Comparison of ENCODE assay signal across 10 mouse cellular contexts in genomic region chr4:21679624-21680480, GRCm38 (mm10). TPM values are rescaled to one million over a fixed set of nuclear protein-coding genes. Genes with fewer than 3 reads are reported as not detected.
DNase-seq lines count a peak whose midpoint lies in the region; ATAC-seq lines count a peak whose summit lies in the region.
"Had no signal": no experiment of that assay in that cellular context is flagged by ENCODE, and none has a peak within 500 bp of the region (broad histone marks: within the 10 kb centered on the region; RNA-seq: fewer than 3 reads in every experiment).

No protein-coding gene starts in this region.

- no peak overlapping the region for H3K27ac ChIP-seq in lung, embryonic 15.5 days
- H3K27ac ChIP-seq in forebrain, embryonic 15.5 days (replicated peaks), result no peak overlapping the region
- H3K27ac ChIP-seq in liver, embryonic 13.5 days, result no peak overlapping the region
- H3K27ac ChIP-seq in stomach, embryonic 15.5 days, result no peak overlapping the region

- H3K4me1 ChIP-seq in lung, embryonic 15.5 days, result peaks cover 13% of the 10 kb centered on the region
- H3K4me1 ChIP-seq in forebrain, embryonic 15.5 days, result peaks cover 17% of the 10 kb centered on the region
- peaks cover 12% of the 10 kb centered on the region for H3K4me1 ChIP-seq in liver, embryonic 13.5 days (replicated peaks)
- peaks cover 18% of the 10 kb centered on the region for H3K4me1 ChIP-seq in stomach, embryonic 15.5 days

- ATAC-seq in lung, embryonic 15.5 days (ENCODE audit: borderline replicate concordance, extremely low read depth, low FRiP score, low TSS enrichment), result 0 out of 2 replicates have a peak, but pooled peaks have one; percentile 37
- peak; percentile 42 for ATAC-seq in forebrain, embryonic 15.5 days (replicated peaks)
- no peak for ATAC-seq in liver, embryonic 13.5 days (ENCODE audit: low read depth)
- ATAC-seq in stomach, embryonic 15.5 days (ENCODE audit: insufficient read depth, low FRiP score, low read depth), result no peak

- H3K27me3 ChIP-seq in lung, embryonic 15.5 days, result peaks cover 100% of the 10 kb centered on the region
- H3K27me3 ChIP-seq in forebrain, embryonic 15.5 days, result peaks cover 97% of the 10 kb centered on the region
- peaks cover 98% of the 10 kb centered on the region for H3K27me3 ChIP-seq in liver, embryonic 13.5 days
- peaks cover 85% of the 10 kb centered on the region for H3K27me3 ChIP-seq in stomach, embryonic 15.5 days (replicated peaks)

- peak overlapping the region; percentile 40 for H3K4me3 ChIP-seq in lung, embryonic 15.5 days
- peak overlapping the region; percentile 33 for H3K4me3 ChIP-seq in forebrain, embryonic 15.5 days
- H3K4me3 ChIP-seq in liver, embryonic 13.5 days (replicated peaks), result peak overlapping the region; percentile 50
- H3K4me3 ChIP-seq in stomach, embryonic 15.5 days (replicated peaks), result peak overlapping the region; percentile 46

- no peaks in the 10 kb centered on the region for H3K9me3 ChIP-seq in lung, embryonic 15.5 days
- H3K9me3 ChIP-seq in forebrain, embryonic 15.5 days, result no peaks in the 10 kb centered on the region
- H3K9me3 ChIP-seq in liver, embryonic 13.5 days (replicated peaks), result no peaks in the 10 kb centered on the region
- no peaks in the 10 kb centered on the region for H3K9me3 ChIP-seq in stomach, embryonic 15.5 days

- no peak for DNase-seq in lung, postnatal 10 days
- DNase-seq in liver, embryonic 13.5 days, result no peak
- DNase-seq in cerebellum, adult 11 months, result no peak
- no peak for DNase-seq in adrenal gland, postnatal 14 days
- DNase-seq in right cerebral cortex, adult 18-20 months, result no peak

- H3K4me2 ChIP-seq in lung, embryonic 15.5 days, result peak overlapping the region; percentile 71
- H3K4me2 ChIP-seq in forebrain, embryonic 15.5 days (replicated peaks), result peak overlapping the region; percentile 37
- peak overlapping the region; percentile 65 for H3K4me2 ChIP-seq in liver, embryonic 13.5 days
- peak overlapping the region; percentile 75 for H3K4me2 ChIP-seq in stomach, embryonic 15.5 days

- H3K9ac ChIP-seq in lung, embryonic 15.5 days, result no peak overlapping the region
- no peak overlapping the region for H3K9ac ChIP-seq in forebrain, embryonic 15.5 days (replicated peaks)
- H3K9ac ChIP-seq in liver, embryonic 13.5 days, result no peak overlapping the region
- no peak overlapping the region for H3K9ac ChIP-seq in stomach, embryonic 15.5 days

- H3K36me3 ChIP-seq in lung, embryonic 15.5 days, result no peaks in the 10 kb centered on the region
- no peaks in the 10 kb centered on the region for H3K36me3 ChIP-seq in forebrain, embryonic 15.5 days
- no peaks in the 10 kb centered on the region for H3K36me3 ChIP-seq in liver, embryonic 13.5 days
- no peaks in the 10 kb centered on the region for H3K36me3 ChIP-seq in stomach, embryonic 15.5 days

- WGBS in lung, embryonic 15.5 days, result 2% methylated on average over 42 of the region's 42 CpGs
- WGBS in forebrain, embryonic 15.5 days, result 2% methylated on average over 41 of the region's 42 CpGs
- 4% methylated on average over 42 of the region's 42 CpGs for WGBS in liver, embryonic 13.5 days (ENCODE audit: insufficient replicate concordance)
- WGBS in stomach, embryonic 15.5 days, result 3% methylated on average over 42 of the region's 42 CpGs

RNA-seq across cellular contexts. Expression of gene Prdm13, which starts 5.9 kb away (rescaled TPM):
- not detected in 2 replicates for polyA plus RNA-seq in lung, embryonic 15.5 days (2015; fragmentation: Nextera tagmentation; extraction: Ambion mirVana)
- 0.14 and 0.34 TPM in 2 replicates for polyA plus RNA-seq in forebrain, embryonic 15.5 days (2015; fragmentation: Nextera tagmentation; extraction: Ambion mirVana)
- not detected in 2 replicates for polyA plus RNA-seq in liver, embryonic 13.5 days (2015; fragmentation: Nextera tagmentation; extraction: Ambion mirVana)
- polyA plus RNA-seq in stomach, embryonic 15.5 days (2015; fragmentation: Nextera tagmentation; extraction: Ambion mirVana), result not detected in 2 replicates
- total RNA-seq in adrenal gland, postnatal 14 days (2021), result not detected in 2 replicates
- total RNA-seq: layer of hippocampus, adult 8-10 months had no signal
- polyA plus RNA-seq: cortical plate, adult 2 months had no signal

RNA-seq across cellular contexts. Expression of gene Ccnc, which starts 47.6 kb away (rescaled TPM):
- 47.4 TPM in 2 replicates for polyA plus RNA-seq in lung, embryonic 15.5 days (2015; fragmentation: Nextera tagmentation; extraction: Ambion mirVana)
- 65.0 and 72.7 TPM in 2 replicates for polyA plus RNA-seq in forebrain, embryonic 15.5 days (2015; fragmentation: Nextera tagmentation; extraction: Ambion mirVana)
- polyA plus RNA-seq in liver, embryonic 13.5 days (2015; fragmentation: Nextera tagmentation; extraction: Ambion mirVana), result 23.2 and 32.1 TPM in 2 replicates
- polyA plus RNA-seq in stomach, embryonic 15.5 days (2015; fragmentation: Nextera tagmentation; extraction: Ambion mirVana), result 38.0 and 39.5 TPM in 2 replicates
- total RNA-seq in adrenal gland, postnatal 14 days (2021), result 19.5 and 19.9 TPM in 2 replicates

Comparison
In these comparisons a context has a peak if more than half of its experiments do, and no peak if none do; other contexts are left out.
1. ATAC-seq: peak in lung, embryonic 15.5 days (single experiment) and forebrain, embryonic 15.5 days (single experiment); none in liver, embryonic 13.5 days (single experiment) and stomach, embryonic 15.5 days (single experiment).
2. Peak in every context shown above with its lines, with median percentiles within 50 percentile points of each other: H3K4me2 ChIP-seq and H3K4me3 ChIP-seq.